Mouse (Mus musculus): ENCODE data around the gene Ppp2r1b. TPM values are rescaled to one million over a fixed set of nuclear protein-coding genes. Genes with fewer than 3 reads are reported as not detected.
A peak's percentile ranks its signal among the peaks of the same experiment; 100 is the strongest.

Ppp2r1b gene
- total RNA-seq, 2 experiments from 2014 or later = 7.0 to 10.3 TPM

GRCm38 (mm10) chr9:50836097-50836496 is 9.0 kb upstream of the Ppp2r1b start:
- no peak for DNase-seq

GRCm38 (mm10) chr9:50841079-50841789 is 3.9 kb upstream of the Ppp2r1b start:
- DNase-seq = no peak

DNA sequence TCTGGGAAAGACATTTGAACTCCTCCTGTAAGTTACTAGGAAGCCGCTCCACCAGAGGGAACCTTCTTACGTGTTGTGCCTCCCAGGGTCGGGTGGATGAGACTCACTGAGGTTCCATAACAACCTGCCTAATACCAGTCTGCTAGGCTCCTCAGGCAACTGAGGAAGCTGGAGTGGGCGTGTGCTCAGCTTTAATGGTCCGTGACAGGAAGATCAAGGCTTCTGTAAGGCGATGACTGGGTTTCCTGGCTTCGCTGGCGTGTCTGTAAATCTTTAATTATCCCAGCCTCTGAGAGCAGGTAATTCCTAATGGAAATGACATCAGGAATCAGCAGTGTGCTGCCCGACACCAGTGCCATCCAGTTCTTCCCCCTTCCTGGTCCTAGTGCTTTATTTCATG is 446 bp downstream of the Ppp2r1b start:
- no peak for DNase-seq

GRCm38 (mm10) chr9:50847133-50847532 is 2.0 kb downstream of the Ppp2r1b start:
- DNase-seq = no peak

- no peak for DNase-seq
Measured at GRCm38 (mm10) chr9:50847606-50848368, 2.7 kb downstream of the Ppp2r1b start.

- DNase-seq = no peak
Measured at GRCm38 (mm10) chr9:50848821-50849220, 3.7 kb downstream of the Ppp2r1b start.

DNA sequence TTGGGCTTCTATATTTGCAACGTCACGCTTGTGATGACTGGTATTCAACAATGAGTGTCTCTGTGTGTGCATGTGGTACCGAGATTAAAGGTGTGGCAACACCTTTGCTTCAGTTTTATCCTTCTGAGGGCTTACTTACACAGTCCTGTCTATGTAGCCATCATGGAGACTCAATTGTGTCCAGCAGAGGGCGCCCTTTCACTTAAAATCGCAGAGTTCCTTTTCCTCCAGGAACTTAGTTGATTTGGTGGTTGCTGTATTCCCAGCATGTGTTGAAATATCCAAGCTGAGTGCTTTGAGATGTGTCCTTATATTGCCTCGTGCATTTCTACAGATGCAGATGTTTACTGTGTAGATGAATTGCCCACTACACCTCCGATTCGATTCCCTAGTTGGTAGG is 4.1 kb downstream of the Ppp2r1b start:
- peak; percentile 95 for DNase-seq

DNA sequence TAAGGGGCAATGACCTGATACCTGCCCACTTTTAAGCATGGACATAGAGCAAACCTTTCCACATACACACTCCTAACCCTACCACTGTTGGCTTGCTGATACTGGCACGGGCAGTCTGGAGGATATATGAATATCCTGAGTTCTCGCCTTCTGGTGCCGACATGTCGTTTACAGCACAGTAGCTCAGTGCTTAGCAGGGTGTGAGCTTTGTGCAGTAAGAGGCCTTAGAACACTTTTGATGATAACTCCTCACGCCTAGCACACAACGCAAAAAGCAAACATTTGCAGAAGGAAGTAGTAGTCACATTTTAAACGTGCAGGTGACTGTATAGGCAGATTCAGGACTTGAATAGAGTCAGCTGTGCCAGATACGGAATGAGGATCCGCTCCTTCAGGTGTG is 4.7 kb downstream of the Ppp2r1b start:
- DNase-seq = no peak

DNA sequence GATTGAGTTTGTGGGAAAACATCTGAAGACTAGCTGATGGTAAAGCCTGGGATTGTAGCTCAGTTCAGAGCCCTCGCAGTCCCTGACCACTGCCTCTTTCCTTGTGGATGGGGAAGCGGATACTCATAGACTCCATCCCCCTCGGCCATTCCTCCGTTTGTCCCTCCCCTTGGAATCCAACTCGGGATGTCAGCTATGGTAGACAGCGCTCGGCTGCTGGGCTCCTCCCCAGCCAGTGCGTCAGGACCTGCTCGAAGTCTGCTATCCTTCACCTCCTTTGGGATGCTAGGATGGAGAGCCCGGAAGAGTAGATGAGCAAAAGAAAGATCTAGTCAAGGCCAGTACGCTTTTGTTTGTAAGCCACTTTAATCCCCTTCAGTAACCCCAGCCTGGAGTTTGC is 5.2 kb downstream of the Ppp2r1b start:
- DNase-seq = no peak

- no peak for DNase-seq
Measured at GRCm38 (mm10) chr9:50850713-50851112, 5.6 kb downstream of the Ppp2r1b start.

DNA sequence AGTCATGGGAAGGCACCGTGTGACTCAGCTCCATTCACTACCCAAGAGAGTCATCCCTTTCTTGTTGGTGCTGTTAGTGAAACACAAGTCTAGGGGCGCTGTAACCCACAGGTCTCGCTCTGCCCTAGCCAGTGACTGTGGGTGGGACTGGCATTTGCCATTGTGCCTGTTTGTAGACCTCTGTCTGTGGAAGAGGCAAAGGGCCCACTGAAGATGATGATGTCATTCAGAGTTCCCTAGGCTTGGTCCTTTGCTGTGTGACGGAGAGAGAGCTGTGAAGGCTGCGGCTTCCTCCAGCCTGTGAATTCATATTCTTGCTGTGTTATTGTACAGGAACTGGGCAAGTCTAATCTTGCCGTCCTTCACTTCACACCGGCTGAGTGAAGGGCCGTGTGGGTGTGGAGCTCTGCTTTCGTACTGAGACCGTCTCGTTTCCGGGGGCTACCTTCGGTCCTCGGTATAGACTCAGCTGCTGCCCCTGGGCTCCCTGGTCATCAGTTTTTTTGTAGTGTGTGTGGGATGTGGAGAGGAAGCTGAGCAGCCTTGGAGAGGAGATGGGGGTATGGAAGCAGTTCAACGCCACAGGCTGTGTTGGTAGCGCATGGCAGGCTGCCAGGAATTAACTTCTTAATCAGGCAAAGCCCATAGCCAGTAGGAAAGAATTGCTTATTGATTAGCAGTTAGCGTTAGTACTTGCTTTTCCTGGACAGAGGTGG is 7.7 kb downstream of the Ppp2r1b start:
- no peak for DNase-seq

DNA sequence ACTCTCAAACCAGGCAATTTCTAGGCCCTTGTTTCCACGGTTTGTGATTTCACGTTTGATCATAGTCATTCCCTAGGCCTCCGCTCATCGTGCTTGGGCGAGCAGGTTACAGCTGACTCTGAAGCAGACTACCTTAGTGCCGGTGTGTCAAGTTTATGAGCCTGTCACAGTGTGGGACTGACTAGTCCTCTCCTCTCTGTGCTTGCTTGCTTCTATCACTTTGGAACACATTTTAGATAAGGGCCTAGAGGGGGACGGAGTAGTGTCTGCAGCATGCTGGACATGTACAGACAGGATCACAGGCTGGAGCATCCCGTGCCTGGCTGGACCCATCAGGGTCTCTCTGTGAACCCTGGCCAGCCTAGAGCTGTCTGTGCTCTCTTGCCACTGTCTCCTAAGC is 9.3 kb downstream of the Ppp2r1b start:
- no peak for DNase-seq

DNA sequence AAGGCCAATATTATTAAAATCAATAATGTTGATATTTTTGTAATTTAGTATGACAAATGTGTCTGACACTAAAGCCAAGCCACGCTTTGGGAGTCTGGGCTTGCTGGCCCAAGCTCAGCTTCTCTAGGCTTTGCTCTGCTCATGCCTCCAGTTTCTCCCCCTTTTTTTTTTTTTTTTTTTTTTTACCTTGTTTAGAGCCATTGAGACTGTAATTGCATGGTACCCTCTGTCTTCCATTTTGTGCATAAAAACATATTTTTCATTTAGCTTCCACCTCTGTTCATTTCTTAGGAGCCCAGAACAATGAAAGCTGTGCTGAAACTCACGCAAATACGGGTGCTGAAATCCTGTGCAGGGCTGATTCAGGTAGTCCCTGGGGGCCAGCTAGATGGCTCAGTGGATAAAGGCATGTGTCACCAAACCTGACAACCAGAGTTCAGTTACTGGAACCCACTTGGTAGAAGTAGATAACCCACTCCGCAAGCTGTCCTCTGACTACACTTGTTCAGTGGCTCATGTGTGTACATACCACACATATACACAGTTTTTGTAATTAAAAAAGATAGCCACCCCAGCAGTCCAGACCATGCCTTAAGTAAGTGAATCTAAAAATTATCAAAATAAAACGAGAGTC is 10.1 kb downstream of the Ppp2r1b start:
- no peak for DNase-seq

GRCm38 (mm10) chr9:50855780-50856179 is 10.7 kb downstream of the Ppp2r1b start:
- no peak for DNase-seq

GRCm38 (mm10) chr9:50856341-50857081 is 11.4 kb downstream of the Ppp2r1b start:
- DNase-seq = peak; percentile 94

GRCm38 (mm10) chr9:50857082-50857641 is 12.1 kb downstream of the Ppp2r1b start:
- DNase-seq = peak; percentile 56

DNA sequence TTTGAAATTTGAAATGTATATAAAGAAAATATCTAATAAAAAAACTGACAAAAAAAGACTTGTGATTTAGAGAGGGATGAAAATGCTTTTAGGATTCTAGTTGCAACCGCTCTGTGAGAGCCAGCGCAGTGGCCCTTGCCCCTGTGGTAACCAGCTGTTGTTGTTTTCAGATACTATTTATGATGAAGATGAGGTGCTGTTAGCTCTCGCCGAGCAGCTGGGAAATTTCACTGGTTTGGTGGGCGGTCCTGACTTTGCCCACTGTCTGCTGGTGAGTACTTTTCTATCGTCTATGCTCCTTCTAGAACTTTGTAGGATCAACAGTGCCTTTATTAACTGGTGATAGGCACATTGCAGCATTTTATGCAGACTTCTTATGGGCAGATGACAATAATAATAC is 13.6 kb downstream of the Ppp2r1b start:
- DNase-seq = no peak

- DNase-seq = no peak
Measured at GRCm38 (mm10) chr9:50861119-50861839, 16.2 kb downstream of the Ppp2r1b start.

DNA sequence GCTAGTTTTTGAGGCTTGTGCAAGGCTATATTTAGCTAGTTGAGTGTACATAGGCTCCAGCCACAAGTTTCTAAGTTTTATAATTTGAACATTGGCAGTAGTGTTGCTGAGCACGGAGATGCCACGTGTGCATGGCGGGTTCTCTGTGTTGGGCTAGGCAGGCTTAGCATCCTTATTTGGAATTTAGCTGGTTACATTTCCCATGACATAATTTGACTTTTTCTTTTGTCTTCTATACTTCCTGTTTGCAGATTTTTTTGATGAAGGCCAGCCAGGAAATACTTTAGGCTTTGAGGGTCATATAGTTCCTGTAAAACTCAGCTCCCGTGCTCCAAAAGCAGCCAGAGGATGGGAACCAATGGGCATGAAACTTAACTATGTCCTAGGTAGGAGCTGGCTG is 18.7 kb downstream of the Ppp2r1b start:
- DNase-seq = no peak

GRCm38 (mm10) chr9:50864877-50865276 is 19.8 kb downstream of the Ppp2r1b start:
- DNase-seq = no peak

DNA sequence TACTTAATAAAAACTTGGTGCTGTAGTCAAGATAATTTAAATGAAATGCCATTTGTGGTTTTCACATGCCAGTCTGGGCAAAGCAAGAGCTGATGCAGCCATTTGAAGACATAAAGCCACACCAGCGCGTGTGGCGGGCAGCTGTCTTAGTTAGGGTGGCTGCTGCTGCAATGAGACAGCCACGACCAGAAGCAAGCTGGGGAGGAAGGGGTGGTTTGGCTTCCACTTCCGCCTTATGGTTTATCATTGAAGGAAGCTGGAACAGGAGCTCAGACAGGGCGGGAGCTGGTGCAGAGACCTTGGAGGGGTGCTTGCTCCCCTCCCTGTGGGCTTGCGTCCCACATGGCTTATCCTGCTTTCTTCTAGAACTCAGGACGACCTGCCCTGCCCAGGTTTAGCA is 20.7 kb downstream of the Ppp2r1b start:
- no peak for DNase-seq
